In genomic region chr3:154927757-154928156, GRCm38 (mm10) we compare ENCODE assay signal across 18 mouse cellular contexts.
DNase-seq lines count a peak whose midpoint lies in the region; ATAC-seq and TF ChIP-seq lines count a peak whose summit lies in the region.
"Had no signal": no experiment of that assay in that cellular context is flagged by ENCODE, and none has a peak within 500 bp of the region (broad histone marks: within the 10 kb centered on the region; RNA-seq: fewer than 3 reads in every experiment).

No protein-coding gene starts in this region.

- peak; percentile 68; the same call in 1 of the 2 replicates for ATAC-seq in midbrain, embryonic 11.5 days (ENCODE audit: low FRiP score)
- peak; percentile 49 for ATAC-seq in hindbrain, postnatal 0 days
- no peak for ATAC-seq in granulocyte monocyte progenitor cell, adult 5-6 weeks (replicated peaks; ENCODE audit: poor library complexity, severe bottlenecking)
- ATAC-seq in kidney, embryonic 16.5 days (ENCODE audit: low FRiP score, low TSS enrichment) = no peak

- DNase-seq in embryo, embryonic 10.5 days (ENCODE audit: low spot score) = peak; percentile 3
- no peak for DNase-seq in embryo, embryonic 9.5 days (ENCODE audit: extremely low spot score)
- DNase-seq in midbrain, embryonic 11.5 days (ENCODE audit: low spot score, missing footprints) = no peak
- no peak for DNase-seq in midbrain, embryonic 10.5 days (ENCODE audit: low spot score)
- peak; percentile 20 for DNase-seq in hindbrain, postnatal 0 days (ENCODE audit: low spot score)
- no peak for DNase-seq in testis, postnatal 10 days (ENCODE audit: low spot score)
- DNase-seq: cerebellum, adult 11-12 months; gastrocnemius, postnatal 14 days; kidney, adult 2 months; kidney, postnatal 36 days; left cerebral cortex, postnatal 4 days; thymus, postnatal 36 days had no signal

- no peaks in the 10 kb centered on the region for H3K27me3 ChIP-seq in midbrain, embryonic 11.5 days (ENCODE audit: control insufficient read depth, insufficient read depth, low read length)
- H3K27me3 ChIP-seq in midbrain, embryonic 10.5 days (ENCODE audit: low read depth, poor library complexity, severe bottlenecking) = no peaks in the 10 kb centered on the region
- no peaks in the 10 kb centered on the region for H3K27me3 ChIP-seq in hindbrain, postnatal 0 days (ENCODE audit: insufficient read depth, low read length)
- no peaks in the 10 kb centered on the region for H3K27me3 ChIP-seq in kidney, embryonic 16.5 days (ENCODE audit: insufficient read depth, low read length)
- H3K27me3 ChIP-seq: heart, embryonic 13.5 days; lung, embryonic 15.5 days had no signal

- H3K36me3 ChIP-seq in midbrain, embryonic 11.5 days (ENCODE audit: control insufficient read depth, insufficient read depth, low read length) = no peaks in the 10 kb centered on the region
- H3K36me3 ChIP-seq in midbrain, embryonic 10.5 days = no peaks in the 10 kb centered on the region
- no peaks in the 10 kb centered on the region for H3K36me3 ChIP-seq in hindbrain, postnatal 0 days (ENCODE audit: insufficient read depth, low read length)
- H3K36me3 ChIP-seq in kidney, embryonic 16.5 days (ENCODE audit: insufficient read depth, low read length) = no peaks in the 10 kb centered on the region
- H3K36me3 ChIP-seq: lung, embryonic 15.5 days had no signal

- no peak overlapping the region for H3K9ac ChIP-seq in midbrain, embryonic 11.5 days (ENCODE audit: low read length)
- no peak overlapping the region for H3K9ac ChIP-seq in hindbrain, postnatal 0 days (replicated peaks; ENCODE audit: low read length)
- no peak overlapping the region for H3K9ac ChIP-seq in kidney, embryonic 16.5 days (replicated peaks; ENCODE audit: low read length)
- H3K9ac ChIP-seq: heart, embryonic 13.5 days; lung, embryonic 15.5 days had no signal

- H3K27ac ChIP-seq in midbrain, embryonic 11.5 days (ENCODE audit: low read depth, low read length) = no peak overlapping the region
- no peak overlapping the region for H3K27ac ChIP-seq in midbrain, embryonic 10.5 days (replicated peaks)
- peak overlapping the region; percentile 28; the same call in 1 of the 2 replicates for H3K27ac ChIP-seq in hindbrain, postnatal 0 days
- H3K27ac ChIP-seq in kidney, embryonic 16.5 days (ENCODE audit: low read length) = no peak overlapping the region
- H3K27ac ChIP-seq: heart, embryonic 13.5 days; lung, embryonic 15.5 days; stomach, postnatal 0 days had no signal

- H3K4me2 ChIP-seq in midbrain, embryonic 11.5 days = no peak overlapping the region
- H3K4me2 ChIP-seq in hindbrain, postnatal 0 days (ENCODE audit: low read depth, low read length) = peak overlapping the region; percentile 19
- H3K4me2 ChIP-seq in kidney, embryonic 16.5 days (replicated peaks; ENCODE audit: low read depth, low read length) = no peak overlapping the region
- H3K4me2 ChIP-seq: heart, embryonic 13.5 days; liver, embryonic 11.5 days; lung, embryonic 15.5 days had no signal

- TF ChIP-seq CTCF in hindbrain, postnatal 0 days (IDR thresholded peaks at IDR 0.05; ENCODE audit: low read depth) = no peak

- no peak overlapping the region for H3K4me3 ChIP-seq in midbrain, embryonic 11.5 days (ENCODE audit: low read depth, low read length)
- no peak overlapping the region for H3K4me3 ChIP-seq in midbrain, embryonic 10.5 days
- no peak overlapping the region for H3K4me3 ChIP-seq in hindbrain, postnatal 0 days (ENCODE audit: low read length)
- no peak overlapping the region for H3K4me3 ChIP-seq in kidney, embryonic 16.5 days (ENCODE audit: low read length)
- H3K4me3 ChIP-seq: heart, embryonic 13.5 days; lung, embryonic 15.5 days had no signal

- H3K4me1 ChIP-seq in midbrain, embryonic 11.5 days (ENCODE audit: control insufficient read depth, insufficient read depth, low read length) = no peaks in the 10 kb centered on the region; the same call in 1 of the 2 replicates
- peaks cover 3% of the 10 kb centered on the region; the same call in 1 of the 2 replicates for H3K4me1 ChIP-seq in midbrain, embryonic 10.5 days
- H3K4me1 ChIP-seq in hindbrain, postnatal 0 days (ENCODE audit: insufficient read depth, low read length) = 0 out of 2 replicates have a peak, but pooled peaks cover 6% of the 10 kb centered on the region
- H3K4me1 ChIP-seq in kidney, embryonic 16.5 days (ENCODE audit: insufficient read depth, low read length) = no peaks in the 10 kb centered on the region
- H3K4me1 ChIP-seq: heart, embryonic 13.5 days; lung, embryonic 15.5 days had no signal

- H3K9me3 ChIP-seq in midbrain, embryonic 11.5 days (ENCODE audit: control insufficient read depth, low read length) = no peaks in the 10 kb centered on the region
- no peaks in the 10 kb centered on the region for H3K9me3 ChIP-seq in midbrain, embryonic 10.5 days (replicated peaks)
- H3K9me3 ChIP-seq in hindbrain, postnatal 0 days (ENCODE audit: low read length) = no peaks in the 10 kb centered on the region
- H3K9me3 ChIP-seq in kidney, embryonic 16.5 days (ENCODE audit: low read length) = no peaks in the 10 kb centered on the region
- H3K9me3 ChIP-seq: heart, embryonic 13.5 days; lung, embryonic 15.5 days had no signal

- WGBS in midbrain, embryonic 11.5 days = 61% methylated on average over 8 of the region's 8 CpGs
- WGBS in midbrain, embryonic 10.5 days = 80% methylated on average over 8 of the region's 8 CpGs
- 28% methylated on average over 8 of the region's 8 CpGs for whole genome bisulfite sequencing in hindbrain, postnatal 0 days
- 61% methylated on average over 8 of the region's 8 CpGs for WGBS in kidney, embryonic 16.5 days

Comparison
In these comparisons a context has a peak if more than half of its experiments do, and no peak if none do; other contexts are left out.
1. DNase-seq: peak in embryo, embryonic 10.5 days (single experiment) and hindbrain, postnatal 0 days (single experiment); none in embryo, embryonic 9.5 days (single experiment), midbrain, embryonic 11.5 days (single experiment), midbrain, embryonic 10.5 days (single experiment) and testis, postnatal 10 days (single experiment).
2. ATAC-seq: peak in midbrain, embryonic 11.5 days (single experiment) and hindbrain, postnatal 0 days (single experiment); none in granulocyte monocyte progenitor cell, adult 5-6 weeks (single experiment) and kidney, embryonic 16.5 days (single experiment).